Mouse (Mus musculus) heart, adult 8-10 months (tissue): Measurements from ENCODE around the gene Olfr1239. TPM values are rescaled to one million over a fixed set of nuclear protein-coding genes. Genes with fewer than 3 reads are reported as not detected.

Experiments used
- DNase-seq: peaks from one replicate; pipeline ENCODE4 v3.0.0; 2022; ENCODE audit warnings: low spot score
- total RNA-seq, 4 experiments: library from RNA; stranded (reverse); gene quantifications; 2 replicates each; pipeline ENCODE4 v1.2.4; 2022

Olfr1239 gene
- total RNA-seq: not detected

GRCm38 (mm10) chr2:89420307-89420706 is at the start of gene Olfr1239:
Gene Olfr1239 (minus strand): TSS chr2:89420407.
- no peak for DNase-seq

GRCm38 (mm10) chr2:89442900-89443299 is 22.7 kb upstream of the Olfr1239 start, which contains the start of gene Olfr1240:
Gene Olfr1240 (minus strand): TSS chr2:89443000.
- no peak for DNase-seq

GRCm38 (mm10) chr2:89414557-89414956 is 5.7 kb downstream of the Olfr1239 start:
- DNase-seq: no peak

GRCm38 (mm10) chr2:89409576-89409975 is 10.6 kb downstream of the Olfr1239 start, which contains the start of gene Olfr1238:
Gene Olfr1238 (minus strand): TSS chr2:89409676.
- no peak for DNase-seq

- no peak for DNase-seq
These were observed 19.3 kb downstream of the Olfr1239 start for GRCm38 (mm10) chr2:89400882-89401281.

Other genes with a start within 250 kb of the Olfr1239 start
- gene Olfr1225, start 245.7 kb downstream of the Olfr1239 start, total RNA-seq: not detected
- gene Olfr1226, start 220.4 kb downstream of the Olfr1239 start, total RNA-seq: not detected
- not detected for gene Olfr1228, start 166.3 kb downstream of the Olfr1239 start, total RNA-seq
- not detected for gene Olfr1229, start 132.4 kb downstream of the Olfr1239 start, total RNA-seq
- not detected for gene Olfr1230, start 123.1 kb downstream of the Olfr1239 start, total RNA-seq
- not detected for gene Olfr1231, start 113.3 kb downstream of the Olfr1239 start, total RNA-seq
- gene Olfr1232, start 90.7 kb downstream of the Olfr1239 start, total RNA-seq: not detected
- gene Olfr1233, start 78.0 kb downstream of the Olfr1239 start, total RNA-seq: not detected
- gene Olfr1234, start 55.5 kb downstream of the Olfr1239 start, total RNA-seq: not detected
- gene Olfr1238, start 10.7 kb downstream of the Olfr1239 start, total RNA-seq: not detected
- gene Olfr1240, start 22.6 kb upstream of the Olfr1239 start, total RNA-seq: not detected
- gene Olfr1241, start 66.7 kb upstream of the Olfr1239 start, total RNA-seq: not detected
- not detected for gene Olfr1242, start 77.9 kb upstream of the Olfr1239 start, total RNA-seq
- gene Olfr1243, start 111.1 kb upstream of the Olfr1239 start, total RNA-seq: not detected
- not detected for gene Olfr1245, start 158.0 kb upstream of the Olfr1239 start, total RNA-seq
- not detected for gene Olfr1246, start 172.8 kb upstream of the Olfr1239 start, total RNA-seq
- not detected for gene Olfr1247, start 193.7 kb upstream of the Olfr1239 start, total RNA-seq
- gene Olfr1248, start 197.8 kb upstream of the Olfr1239 start, total RNA-seq: not detected
- gene Olfr1249, start 214.6 kb upstream of the Olfr1239 start, total RNA-seq: not detected
- not detected for gene Olfr1250, start 241.1 kb upstream of the Olfr1239 start, total RNA-seq